Mouse (Mus musculus) kidney, adult 8-10 months (tissue): ENCODE data around the gene 1700029F12Rik.

Experiments
- DNase-seq, 2 experiments: peaks; one replicate each; pipeline ENCODE4 v3.0.0; 2022

1700029F12Rik gene

DNA sequence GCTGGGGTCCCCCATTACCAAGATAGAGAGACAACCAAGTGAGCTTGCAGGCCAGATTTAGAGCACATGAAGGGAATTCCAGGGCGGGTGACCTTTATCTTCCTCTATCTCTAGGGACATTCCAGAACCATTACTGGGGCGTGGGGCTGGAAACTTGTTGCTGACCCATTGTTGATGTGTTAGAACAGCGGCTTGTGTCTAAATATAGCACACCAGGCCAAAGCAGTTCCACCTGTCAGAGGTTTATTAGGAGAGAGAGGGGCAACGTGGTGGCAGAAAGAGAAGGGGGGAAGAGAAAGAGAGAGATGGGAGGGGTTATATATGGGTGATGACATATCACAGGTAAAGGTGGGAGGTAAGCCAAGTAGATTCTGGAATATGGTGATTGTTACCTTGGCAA is 12.3 kb downstream of the 1700029F12Rik start:
- no peak for DNase-seq

DNA sequence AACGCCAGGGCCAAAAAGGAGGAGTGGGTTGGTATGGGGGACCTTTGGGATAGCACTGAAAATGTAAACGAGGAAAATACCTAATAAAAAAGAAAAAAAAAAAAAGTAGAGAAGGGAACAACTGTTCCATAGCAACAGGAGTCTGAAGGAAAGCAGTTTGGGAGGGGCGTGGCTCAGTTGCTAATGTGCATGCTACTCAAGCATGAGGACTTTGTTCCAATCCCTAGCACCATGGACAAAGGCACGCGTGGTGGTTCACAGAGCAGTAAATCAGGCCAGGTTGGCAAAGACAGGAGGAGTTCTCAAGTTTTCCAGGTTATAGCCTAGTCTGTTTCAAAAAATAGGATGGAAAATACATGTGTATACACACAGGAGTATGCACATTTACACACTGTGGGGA is 14.0 kb downstream of the 1700029F12Rik start:
- no peak for DNase-seq

DNA sequence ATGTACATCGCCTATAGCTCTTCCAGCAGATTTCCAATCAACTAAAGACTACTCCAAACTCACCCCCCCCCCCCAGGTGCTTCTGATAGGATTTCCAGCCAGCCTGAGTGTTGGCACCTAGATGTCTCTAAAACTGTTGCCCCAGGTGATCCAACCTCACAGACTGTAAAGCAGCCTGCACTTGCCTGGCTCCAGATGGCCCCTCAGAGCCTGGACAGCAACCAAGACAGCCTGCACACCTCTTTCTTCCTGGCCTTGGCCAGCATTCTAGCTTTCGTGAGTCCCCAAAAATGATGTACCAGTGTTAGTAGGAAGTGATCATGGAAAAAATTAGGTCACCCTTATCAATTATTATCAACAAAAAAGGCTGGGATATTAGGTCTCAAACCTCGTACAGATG is 16.5 kb downstream of the 1700029F12Rik start:
- DNase-seq: no peak

DNA sequence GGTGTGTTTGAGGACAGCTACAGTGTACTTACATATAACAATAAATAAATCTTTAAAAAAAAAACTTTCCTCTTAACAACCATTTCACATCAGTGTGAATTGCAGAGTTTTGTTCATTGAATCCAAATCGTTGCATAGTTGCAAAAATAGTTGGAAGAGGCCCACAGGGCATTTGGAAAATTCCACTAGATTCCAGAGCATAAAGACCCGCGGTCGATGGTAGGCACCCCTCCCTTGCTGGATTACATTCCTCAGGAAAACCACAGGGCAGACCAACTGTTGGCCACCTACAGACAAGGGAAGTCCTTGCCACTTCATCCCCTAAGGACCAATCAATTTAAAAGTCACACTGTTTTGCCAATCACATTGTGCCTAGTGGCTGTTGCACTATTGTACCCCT is 19.8 kb downstream of the 1700029F12Rik start:
- no peak for DNase-seq

DNA sequence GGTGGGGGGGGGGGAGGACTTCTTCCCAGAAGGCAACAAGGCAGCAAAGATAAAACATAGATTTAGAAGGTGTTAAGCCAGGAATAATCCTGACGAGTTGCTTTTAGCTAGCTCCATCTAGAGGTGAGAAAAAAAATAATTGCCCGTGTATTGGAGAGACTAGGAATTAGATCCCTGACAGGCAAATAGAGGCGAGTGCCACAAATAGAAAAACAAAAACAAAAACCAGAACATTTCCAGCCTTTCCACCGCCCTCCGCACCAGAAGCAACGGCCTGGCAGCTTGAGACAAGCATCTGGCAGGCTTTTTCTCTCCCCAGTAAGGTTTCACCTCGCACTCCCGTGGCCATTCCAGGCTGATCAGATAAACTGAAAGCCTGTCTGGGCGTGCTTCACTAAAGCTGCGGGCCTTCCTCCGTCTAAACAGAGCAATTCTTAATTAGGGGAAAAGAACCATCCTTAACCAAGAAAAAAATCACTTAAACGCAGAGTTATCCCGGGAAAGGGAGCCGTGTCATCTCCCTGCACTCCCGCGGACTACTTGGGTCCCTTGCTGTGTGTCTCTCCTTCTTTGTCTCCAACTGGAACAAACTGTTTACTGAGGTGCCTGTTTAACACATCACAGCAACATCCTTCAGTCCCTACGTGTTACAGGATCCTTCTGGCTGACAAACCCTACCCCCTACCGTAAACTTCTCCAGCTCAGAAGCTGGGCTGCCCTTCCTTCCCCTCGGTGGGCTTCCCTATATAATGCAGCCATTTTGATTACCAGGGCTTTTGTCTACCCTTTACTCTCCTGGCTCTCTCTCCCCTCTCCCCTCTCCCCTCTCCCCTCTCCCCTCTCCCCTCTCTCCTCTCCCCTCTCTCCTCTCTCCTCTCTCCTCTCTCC is 25.7 kb downstream of the 1700029F12Rik start:
- DNase-seq: peak in 1 of 2 experiments; percentile 14

DNA sequence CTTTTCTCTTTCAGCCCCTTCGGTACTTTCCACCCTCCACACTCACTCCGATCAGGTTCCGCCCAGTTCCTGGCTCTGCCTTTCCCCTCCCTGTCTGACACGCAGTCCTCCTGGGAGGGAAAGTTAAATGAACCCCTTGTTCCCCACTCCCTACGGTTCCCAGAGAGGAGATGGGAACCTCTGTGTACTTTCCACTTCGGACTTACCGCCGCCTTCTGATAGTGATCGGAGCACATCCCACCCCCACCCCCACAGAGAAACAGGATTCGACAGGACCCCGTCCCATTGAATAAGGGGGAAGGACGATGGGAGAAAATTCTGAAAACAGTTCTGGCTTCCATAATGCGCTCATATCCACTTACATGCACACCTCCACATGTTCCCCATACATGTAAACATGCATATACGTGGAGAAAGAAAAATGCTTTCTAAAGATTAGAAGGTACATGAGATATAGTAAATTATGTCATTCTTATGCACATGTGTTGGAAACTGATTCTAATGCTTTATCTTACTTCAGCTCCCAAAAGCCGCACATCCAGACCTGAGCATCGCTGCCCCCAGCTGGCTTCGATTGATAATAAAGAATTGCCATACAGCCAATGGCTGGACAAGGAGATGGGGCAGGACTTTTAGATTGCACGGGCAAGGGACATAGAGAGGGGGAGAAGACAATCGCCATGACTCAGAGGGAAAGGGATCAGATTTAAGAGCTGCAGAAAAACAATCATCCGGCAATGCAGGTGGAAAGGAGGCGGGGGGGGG is 26.5 kb downstream of the 1700029F12Rik start:
- no peak for DNase-seq

DNA sequence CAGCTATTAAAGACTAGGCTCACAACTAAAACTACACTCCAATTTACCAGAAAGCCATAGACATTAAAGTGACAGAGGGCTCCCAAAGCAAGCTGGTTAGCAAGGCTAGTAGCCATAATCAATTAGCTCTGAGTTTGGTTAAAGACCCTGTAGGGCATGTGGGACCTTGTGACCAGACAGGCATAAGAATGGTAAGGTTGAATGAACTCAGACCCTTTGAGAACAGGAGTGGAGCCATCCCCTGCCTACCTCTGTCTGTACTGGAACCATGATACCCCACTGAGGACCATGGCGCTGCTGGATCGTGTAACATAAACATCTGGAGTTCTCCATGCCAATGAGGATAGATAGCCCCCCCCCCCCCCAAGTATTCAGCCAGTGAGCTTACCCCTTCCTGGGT is 27.4 kb downstream of the 1700029F12Rik start:
- DNase-seq: no peak

DNA sequence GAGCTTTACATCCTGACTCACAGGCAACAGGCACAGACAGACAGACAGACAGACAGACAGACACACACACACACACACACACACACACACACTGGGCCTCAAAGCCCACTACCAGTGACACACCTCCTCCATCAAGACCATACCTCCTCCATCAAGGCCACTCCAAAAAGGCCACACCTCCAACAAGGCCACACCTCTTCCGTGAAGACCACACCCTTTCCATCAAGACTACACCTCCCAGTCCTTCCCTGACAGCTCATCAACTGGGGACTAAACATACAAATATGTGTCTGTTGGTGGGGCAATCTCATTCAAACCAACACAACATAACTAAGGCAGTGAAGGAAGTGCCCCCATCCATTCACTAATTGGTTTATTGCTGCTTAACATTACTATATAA is 37.1 kb downstream of the 1700029F12Rik start:
- no peak for DNase-seq

DNA sequence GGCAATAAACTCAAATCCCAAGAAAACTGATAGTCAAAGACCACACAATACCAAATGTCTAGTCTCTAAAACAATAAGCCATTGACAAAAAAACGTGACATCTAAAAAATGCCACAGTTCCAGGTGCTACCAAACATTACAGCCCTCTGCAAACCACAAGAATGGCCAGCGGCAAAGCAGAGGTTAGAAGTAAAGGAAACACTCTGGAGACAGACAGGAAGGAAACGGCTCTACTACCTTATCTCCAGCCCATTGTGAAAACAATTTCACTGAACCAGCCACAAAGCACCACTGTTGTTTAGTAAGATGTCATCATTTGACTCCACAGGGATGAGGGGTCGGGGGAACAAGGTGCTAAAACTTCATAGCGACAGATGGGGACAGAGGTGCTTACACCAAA is 38.9 kb downstream of the 1700029F12Rik start:
- no peak for DNase-seq

DNA sequence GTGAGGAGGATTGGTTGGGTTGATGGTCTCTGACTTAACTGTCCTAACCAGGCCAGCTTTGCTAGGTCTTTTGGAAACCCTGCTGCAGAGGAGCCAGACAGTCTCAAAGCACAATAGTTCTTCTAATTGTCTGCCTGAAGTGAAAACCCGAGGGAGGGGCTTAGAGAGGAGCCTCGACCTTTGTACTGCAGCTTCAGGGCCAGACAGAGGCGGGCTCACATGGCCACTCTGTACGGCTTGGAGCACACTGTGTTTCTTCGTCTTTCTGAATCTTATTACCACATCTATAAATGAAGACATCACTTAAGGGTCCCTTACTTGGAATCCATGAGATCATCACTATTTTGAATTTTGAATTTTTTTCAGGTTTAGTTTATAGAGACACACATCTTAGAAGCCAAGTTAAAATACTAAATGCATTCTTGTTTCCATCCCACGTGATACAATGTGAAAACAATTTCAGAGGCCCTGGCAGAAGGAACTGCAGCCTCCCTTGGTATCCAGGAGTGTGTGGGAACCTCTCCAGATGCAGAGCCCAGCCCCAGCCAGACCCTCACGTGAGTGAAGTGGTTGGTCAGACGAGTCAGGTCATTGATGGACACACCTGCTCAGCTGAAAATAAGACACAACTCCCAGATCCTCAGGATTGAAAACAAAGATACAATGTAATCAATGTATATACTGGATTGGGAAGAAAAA is 40.7 kb downstream of the 1700029F12Rik start:
- DNase-seq: peak; percentile 32 to 36

DNA sequence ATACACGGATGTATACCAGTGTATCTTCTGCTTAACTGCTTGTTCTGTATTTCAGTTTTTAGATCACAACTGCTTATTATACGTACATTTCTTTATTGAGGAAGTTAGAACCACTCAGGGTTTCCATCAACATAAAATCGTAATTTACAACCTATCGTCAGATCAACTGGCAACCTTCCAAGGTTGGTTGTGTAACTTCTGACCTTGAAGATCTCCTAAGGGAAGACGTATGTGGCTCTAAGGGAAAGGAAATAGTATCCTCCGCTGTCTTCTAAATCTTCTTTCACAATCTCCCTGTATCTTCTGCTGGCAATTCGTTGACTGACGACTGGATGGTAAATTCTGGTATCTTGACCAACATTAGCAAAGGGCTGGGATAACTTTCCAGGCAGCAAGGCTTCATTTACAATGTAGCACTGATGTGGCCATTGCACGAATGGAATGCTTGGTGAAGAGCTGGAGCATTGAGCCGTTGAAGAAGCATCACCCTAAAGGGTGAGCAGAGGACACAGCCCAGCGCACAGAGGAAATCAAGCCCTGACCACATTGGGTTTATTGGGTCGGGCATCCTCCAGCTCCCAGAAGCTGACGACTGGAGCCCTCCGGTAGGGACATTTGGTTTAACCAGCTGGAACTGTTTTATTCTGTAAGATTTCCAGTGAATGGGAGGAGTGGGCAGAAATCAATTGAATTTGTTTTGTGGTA is 43.4 kb downstream of the 1700029F12Rik start:
- peak in 1 of 2 experiments; percentile 32 for DNase-seq

DNA sequence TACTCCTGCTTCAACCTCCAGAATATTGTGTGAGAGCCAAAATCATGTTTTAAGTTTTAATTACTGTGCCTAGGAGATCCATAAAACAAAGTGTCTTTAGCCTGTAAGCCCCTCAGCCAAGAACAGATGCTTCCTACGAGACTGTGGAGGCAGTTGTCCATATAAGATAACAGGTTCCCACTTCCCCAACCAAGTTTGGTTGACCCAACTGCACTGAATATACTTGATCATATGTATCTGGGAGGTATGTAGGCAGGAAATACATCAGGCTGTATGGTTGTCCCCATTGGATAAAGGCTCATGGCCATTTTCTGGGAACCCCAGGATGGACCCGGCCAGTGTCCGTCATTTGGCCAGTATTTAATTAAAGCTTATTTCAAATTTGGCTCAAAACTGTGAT is 44.1 kb downstream of the 1700029F12Rik start:
- DNase-seq: no peak

DNA sequence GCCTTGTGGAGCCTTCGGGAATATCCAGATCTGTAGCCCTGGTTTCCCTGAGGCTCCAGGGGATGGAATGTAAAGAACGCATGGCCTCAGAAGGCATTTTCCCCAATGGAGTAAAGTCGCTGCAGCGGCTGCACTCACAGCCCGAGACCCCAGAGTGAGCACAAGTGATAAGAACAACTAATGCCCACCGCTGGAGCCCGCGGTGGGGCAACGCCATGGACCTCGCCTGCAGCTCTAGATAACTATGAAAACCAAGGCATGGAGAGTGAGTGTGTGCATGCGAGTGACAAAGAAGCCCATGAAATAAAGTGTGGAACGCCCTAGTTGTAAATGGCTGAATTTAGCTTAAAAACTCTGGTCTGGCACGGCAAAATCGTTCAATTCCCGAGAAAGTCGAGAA is 45.0 kb downstream of the 1700029F12Rik start:
- DNase-seq: no peak

DNA sequence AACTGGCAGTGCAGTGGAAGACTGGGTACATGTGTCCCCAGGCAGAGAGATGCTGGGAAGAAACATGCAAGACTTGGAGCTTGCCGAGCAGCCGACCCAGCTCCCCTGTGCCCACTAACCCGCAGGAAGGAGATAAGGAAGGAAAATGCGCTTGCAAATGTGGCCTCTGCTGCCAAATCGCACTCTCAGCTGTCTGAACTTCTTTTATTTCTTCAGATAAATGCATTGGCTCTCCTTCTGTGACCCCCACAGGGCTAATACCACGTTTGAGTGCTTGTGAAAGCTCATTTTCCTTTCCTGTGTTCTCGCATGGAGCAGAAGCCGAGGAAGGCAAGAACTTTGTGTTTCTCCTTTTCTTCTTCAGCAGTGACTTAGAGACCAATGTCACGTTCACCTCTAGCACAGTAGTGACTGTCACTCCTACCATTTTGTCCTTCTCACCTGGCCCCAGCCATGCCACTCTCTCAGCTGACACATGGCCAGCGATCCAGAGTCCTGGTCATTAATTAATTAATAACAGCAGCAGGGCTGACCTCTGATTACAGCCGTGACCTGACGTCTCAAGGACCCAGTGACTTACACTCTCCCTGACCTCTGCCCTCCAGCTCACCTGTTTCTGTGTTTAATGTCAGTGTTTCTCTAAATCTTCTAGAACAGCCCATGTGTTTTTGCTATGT is 48.4 kb downstream of the 1700029F12Rik start:
- DNase-seq: peak; percentile 30 to 47

DNA sequence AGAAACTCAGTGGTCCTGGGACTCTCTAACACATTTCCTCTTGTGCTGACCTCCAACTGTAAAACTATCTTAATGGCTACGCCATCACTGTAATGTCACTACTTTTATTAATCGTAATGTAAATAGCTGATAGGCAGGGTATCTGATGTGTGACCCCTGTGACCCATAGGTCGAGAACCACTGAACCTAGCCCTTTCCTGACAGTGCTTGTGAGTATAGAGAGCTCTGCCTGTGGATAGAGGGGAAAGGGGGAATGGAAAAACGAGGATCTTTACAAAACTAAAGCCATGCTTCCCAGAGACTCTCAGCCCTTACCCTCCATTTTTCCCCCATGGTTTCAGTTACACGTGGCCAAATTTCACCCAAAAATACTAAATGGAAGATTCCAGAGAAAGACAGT is 49.5 kb downstream of the 1700029F12Rik start:
- DNase-seq: no peak

DNA sequence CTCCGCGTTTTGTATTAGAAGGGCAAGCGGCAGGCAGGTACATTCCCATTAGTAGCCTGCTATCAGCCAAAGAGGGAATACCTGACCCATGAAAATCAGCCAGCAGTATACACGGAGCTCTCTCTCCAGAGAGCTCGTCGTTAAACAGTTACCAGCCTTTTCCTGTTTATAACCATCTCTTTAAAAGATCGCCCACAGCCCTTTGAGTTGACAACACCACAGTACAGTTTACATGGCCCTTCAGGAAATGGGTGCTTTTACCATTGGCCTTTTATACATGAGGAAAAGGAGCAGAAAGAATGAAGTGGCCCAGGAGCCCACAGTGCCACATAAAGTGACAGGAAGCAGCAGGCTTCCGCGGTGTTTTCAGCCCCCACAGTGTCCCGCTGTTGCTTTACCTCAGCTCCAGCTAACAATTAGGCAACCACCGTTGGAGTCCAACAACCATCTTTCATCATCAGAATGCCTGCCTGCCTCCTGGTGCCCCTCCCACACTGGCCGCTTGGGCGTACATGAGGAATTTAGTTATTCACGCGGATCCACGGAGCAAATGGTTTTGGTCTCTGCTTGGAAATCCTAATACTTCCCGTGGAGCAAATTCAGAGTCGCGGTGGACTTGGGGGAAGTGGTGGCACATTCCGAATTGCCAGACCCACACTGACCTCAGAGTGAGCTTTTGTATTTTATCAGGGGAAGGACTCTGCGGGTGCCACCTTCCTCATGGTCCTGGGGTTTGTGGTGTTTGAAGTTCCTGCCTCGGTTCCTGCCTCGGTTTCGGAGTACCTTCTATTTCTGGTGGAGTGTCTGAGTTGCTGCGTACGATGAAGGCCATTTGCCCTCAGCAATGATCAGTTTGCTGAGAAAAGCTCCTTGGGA is 50.7 kb downstream of the 1700029F12Rik start:
- DNase-seq: peak; percentile 66 to 67

DNA sequence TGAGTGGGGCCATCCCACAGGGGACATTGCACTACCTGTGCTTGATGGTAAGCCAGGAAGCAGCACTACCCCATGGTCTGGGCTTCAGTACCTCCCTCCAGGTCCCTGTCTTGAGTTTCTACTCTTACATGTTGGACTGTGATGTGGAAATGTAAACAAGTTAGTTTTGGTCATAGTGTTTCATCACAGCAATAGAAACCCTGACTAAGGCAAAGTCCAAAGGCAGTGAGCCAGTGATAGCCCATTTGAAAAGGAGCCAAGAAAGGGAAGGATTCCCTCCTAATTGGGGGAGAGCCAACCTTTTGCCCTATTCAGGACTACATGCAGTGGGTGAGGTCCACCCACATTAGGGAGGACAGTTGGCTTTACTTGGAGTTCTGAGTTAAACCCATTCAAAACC is 53.6 kb downstream of the 1700029F12Rik start:
- no peak for DNase-seq

DNA sequence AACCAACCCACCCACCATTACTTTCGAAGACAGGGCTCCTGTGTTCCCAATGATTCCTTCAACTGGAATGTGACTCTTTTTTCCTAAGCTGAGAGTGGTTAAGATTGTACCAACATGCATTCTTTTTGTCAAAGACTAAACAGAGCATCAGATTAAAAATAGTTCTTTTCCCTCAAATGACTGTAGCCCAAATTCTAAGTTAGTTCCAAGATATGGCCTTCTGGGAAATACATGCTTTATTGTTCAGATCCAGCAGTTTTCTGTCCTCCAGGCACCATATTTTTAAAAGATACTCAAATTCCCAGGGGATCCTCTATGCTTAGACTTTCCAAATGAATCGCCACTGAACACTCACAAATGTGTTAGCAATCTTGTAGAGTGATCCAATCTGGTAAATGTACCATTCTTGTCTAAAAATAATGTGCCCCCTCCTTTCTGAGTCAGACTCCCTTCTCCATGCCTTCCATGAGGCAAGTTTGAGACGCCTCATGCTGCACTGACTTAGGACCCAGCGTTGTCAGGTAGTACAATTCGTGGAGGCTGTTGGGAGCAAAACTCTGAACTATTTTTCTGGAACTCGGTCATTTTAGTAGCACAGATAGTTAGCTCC is 57.1 kb downstream of the 1700029F12Rik start:
- DNase-seq: no peak

DNA sequence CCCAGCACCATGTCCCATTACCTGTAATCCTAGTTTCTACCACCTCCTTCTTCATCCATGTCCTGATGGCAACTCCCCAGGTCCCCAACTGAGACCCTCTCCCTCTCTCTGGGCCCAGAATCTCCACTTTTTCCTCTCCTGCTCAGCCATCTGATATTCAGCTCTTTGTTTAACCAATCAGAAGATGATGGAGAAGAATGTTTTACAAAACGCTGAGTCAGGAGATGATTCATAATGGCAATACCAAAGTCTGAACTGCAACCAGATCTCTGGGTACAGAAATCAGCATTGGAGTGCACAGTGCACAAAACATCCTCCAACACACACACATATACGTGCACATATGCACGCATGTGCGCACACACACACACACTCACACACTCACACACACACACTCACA is 60.8 kb downstream of the 1700029F12Rik start:
- no peak for DNase-seq
